Mouse (Mus musculus) brown adipose tissue, adult 24 weeks (tissue): Measurements from ENCODE around the gene Gm20388. TPM values are rescaled to one million over a fixed set of nuclear protein-coding genes. Genes with fewer than 3 reads are reported as not detected.

Experiments
- H3K27ac ChIP-seq: fragments of 200-500 bp; replicated peaks from 2 replicates; pipeline ENCODE4 v1.5.1; 2012; ENCODE audit warnings: low read depth, mild to moderate bottlenecking, low read length
- H3K4me1 ChIP-seq: fragments of 200-500 bp; 2 replicates; pipeline ENCODE4 v1.6.1; 2012; ENCODE audit warnings: low read length, mixed read lengths; ENCODE audit not compliant: control insufficient read depth, insufficient read depth, insufficient read length
- H3K4me3 ChIP-seq: fragments of 200-500 bp; 2 replicates; pipeline ENCODE4 v1.5.1; 2012; ENCODE audit warnings: low read depth, mild to moderate bottlenecking, low read length, moderate library complexity; ENCODE audit not compliant: insufficient read depth
- polyA plus RNA-seq: library from polyadenylated mRNA; stranded (reverse); fragments of >200 nt; gene quantifications from 2 replicates; pipeline ENCODE4 v1.2.4, GENCODE M21; 2012; ENCODE audit not compliant: missing spikeins, insufficient read depth, insufficient read length

The Gm20388 gene
- polyA plus RNA-seq, 1 experiment, result 44.7 TPM

GRCm38 (mm10) chr8:124076416-124076815 is 4165.8 kb downstream of the Gm20388 start:
- H3K27ac ChIP-seq, result 0 out of 2 replicates have a peak overlapping the region, but pooled peaks have one; percentile 7
- H3K4me1 ChIP-seq, result peaks cover 5% of the 10 kb centered on the region; the same call in 1 of the 2 replicates
- no peak overlapping the region for H3K4me3 ChIP-seq

- Histone ChIP-seq H3K4me1 (peaks cover 5% of the 10 kb centered on the region; the same call in 1 of the 2 replicates), H3K4me3 (no peak overlapping the region), H3K27ac (no peak overlapping the region)
These were observed 4166.7 kb downstream of the Gm20388 start for GRCm38 (mm10) chr8:124077377-124077776.

- Histone ChIP-seq H3K27ac (no peak overlapping the region), H3K4me3 (no peak overlapping the region), H3K4me1 (peaks cover 5% of the 10 kb centered on the region; the same call in 1 of the 2 replicates)
These were observed 4167.4 kb downstream of the Gm20388 start for GRCm38 (mm10) chr8:124077998-124078397.

- Histone ChIP-seq H3K4me1 (peaks cover 5% of the 10 kb centered on the region; the same call in 1 of the 2 replicates), H3K4me3 (no peak overlapping the region), H3K27ac (no peak overlapping the region)
These were observed 4168.3 kb downstream of the Gm20388 start for GRCm38 (mm10) chr8:124078969-124079368.

- H3K4me1 ChIP-seq, result peaks cover 5% of the 10 kb centered on the region; the same call in 1 of the 2 replicates
- H3K4me3 ChIP-seq, result no peak overlapping the region
- H3K27ac ChIP-seq, result no peak overlapping the region
These were observed 4170.1 kb downstream of the Gm20388 start for GRCm38 (mm10) chr8:124080467-124081326.

GRCm38 (mm10) chr8:124082616-124083015 is 4172.0 kb downstream of the Gm20388 start:
- Histone ChIP-seq H3K4me3 (no peak overlapping the region), H3K4me1 (no peaks in the 10 kb centered on the region), H3K27ac (no peak overlapping the region)

- no peak overlapping the region for H3K4me3 ChIP-seq
- no peak overlapping the region for H3K27ac ChIP-seq
- H3K4me1 ChIP-seq, result no peaks in the 10 kb centered on the region
These were observed 4173.0 kb downstream of the Gm20388 start for GRCm38 (mm10) chr8:124083611-124084010.

- H3K4me3 ChIP-seq, result no peak overlapping the region
- H3K4me1 ChIP-seq, result no peaks in the 10 kb centered on the region
- no peak overlapping the region for H3K27ac ChIP-seq
These were observed 4175.0 kb downstream of the Gm20388 start for GRCm38 (mm10) chr8:124085668-124086067.

GRCm38 (mm10) chr8:124088092-124088613 is 4177.5 kb downstream of the Gm20388 start:
- no peak overlapping the region for H3K4me3 ChIP-seq
- no peaks in the 10 kb centered on the region for H3K4me1 ChIP-seq
- no peak overlapping the region for H3K27ac ChIP-seq

GRCm38 (mm10) chr8:124089016-124089415 is 4178.4 kb downstream of the Gm20388 start:
- no peak overlapping the region for H3K27ac ChIP-seq
- H3K4me3 ChIP-seq, result no peak overlapping the region
- H3K4me1 ChIP-seq, result no peaks in the 10 kb centered on the region

GRCm38 (mm10) chr8:124090473-124090872 is 4179.8 kb downstream of the Gm20388 start:
- H3K4me3 ChIP-seq, result no peak overlapping the region
- H3K27ac ChIP-seq, result no peak overlapping the region
- no peaks in the 10 kb centered on the region for H3K4me1 ChIP-seq

GRCm38 (mm10) chr8:124098953-124099622 is 4188.4 kb downstream of the Gm20388 start:
- H3K4me1 ChIP-seq, result no peaks in the 10 kb centered on the region
- no peak overlapping the region for H3K4me3 ChIP-seq
- no peak overlapping the region for H3K27ac ChIP-seq

GRCm38 (mm10) chr8:124099623-124099965 is 4189.0 kb downstream of the Gm20388 start:
- no peak overlapping the region for H3K4me3 ChIP-seq
- H3K4me1 ChIP-seq, result no peaks in the 10 kb centered on the region
- H3K27ac ChIP-seq, result no peak overlapping the region

GRCm38 (mm10) chr8:124105869-124106268 is 4195.2 kb downstream of the Gm20388 start:
- H3K27ac ChIP-seq, result no peak overlapping the region
- no peak overlapping the region for H3K4me3 ChIP-seq
- no peaks in the 10 kb centered on the region; the same call in 1 of the 2 replicates for H3K4me1 ChIP-seq
